Mouse (Mus musculus) kidney, adult 11 months (tissue): ENCODE measurements at regions not wholly inside any gene's neighbourhood (a gene's known extent, or its start where the extent isn't known, plus 50 kb on each side); places are given as distances from the start of the nearest gene placed in this dataset.

Experiments
- DNase-seq: peaks from one replicate; pipeline ENCODE4 v3.0.0; 2022

DNA sequence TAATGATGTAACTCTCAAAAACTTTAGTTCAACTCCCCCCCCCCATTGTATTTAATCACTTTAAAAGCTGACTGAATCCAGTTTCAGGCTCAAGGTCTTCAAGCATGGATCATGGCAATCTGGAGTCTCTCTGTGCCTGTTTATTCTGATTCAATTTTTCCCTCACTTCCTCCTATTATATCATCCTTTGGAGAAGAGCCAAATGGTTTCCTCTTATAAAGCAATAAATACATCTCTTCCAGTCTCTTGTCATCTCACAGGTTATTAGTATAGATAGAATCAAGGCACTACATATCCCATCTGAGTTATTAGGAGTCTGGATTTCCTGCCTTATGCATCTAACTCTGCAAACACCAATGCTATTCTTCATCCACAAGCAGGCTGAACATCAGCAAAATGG, 530.2 kb upstream of the Pdcd1 start:
- no peak for DNase-seq

DNA sequence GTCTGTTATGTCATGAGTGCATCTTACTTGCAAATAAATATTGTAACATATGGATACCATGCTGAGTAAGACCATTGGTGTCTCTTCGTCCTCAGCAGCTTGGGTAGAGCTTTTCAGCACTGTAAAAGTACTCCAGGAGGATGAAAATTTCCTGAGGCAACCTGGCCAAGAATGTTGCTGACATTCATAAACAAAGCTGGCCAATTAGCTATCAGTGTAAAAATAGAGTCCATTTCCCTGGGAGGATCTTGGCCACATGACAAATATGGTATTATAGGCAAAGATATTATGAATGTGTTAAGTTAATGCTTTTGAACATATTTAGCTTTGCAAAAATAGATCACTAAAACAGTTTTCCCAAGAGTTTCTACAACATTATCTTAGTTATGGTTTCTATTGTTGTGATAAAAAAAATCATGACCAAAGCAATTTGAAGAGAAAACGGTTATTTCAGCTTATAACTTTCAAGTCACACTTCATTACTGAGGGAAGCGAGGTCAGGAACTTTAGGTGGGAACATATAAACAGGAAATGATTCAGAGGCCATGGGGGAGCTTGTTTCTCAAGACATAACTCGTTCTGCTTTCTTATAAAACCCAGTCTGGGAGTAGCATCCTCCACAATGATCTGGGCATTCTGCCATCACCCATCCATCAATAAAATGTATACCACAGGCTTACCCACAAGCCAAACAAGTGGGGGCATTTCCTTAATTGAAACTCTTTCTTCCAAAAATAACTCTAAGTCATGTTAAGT, 529.5 kb upstream of the Pdcd1 start:
- no peak for DNase-seq

DNA sequence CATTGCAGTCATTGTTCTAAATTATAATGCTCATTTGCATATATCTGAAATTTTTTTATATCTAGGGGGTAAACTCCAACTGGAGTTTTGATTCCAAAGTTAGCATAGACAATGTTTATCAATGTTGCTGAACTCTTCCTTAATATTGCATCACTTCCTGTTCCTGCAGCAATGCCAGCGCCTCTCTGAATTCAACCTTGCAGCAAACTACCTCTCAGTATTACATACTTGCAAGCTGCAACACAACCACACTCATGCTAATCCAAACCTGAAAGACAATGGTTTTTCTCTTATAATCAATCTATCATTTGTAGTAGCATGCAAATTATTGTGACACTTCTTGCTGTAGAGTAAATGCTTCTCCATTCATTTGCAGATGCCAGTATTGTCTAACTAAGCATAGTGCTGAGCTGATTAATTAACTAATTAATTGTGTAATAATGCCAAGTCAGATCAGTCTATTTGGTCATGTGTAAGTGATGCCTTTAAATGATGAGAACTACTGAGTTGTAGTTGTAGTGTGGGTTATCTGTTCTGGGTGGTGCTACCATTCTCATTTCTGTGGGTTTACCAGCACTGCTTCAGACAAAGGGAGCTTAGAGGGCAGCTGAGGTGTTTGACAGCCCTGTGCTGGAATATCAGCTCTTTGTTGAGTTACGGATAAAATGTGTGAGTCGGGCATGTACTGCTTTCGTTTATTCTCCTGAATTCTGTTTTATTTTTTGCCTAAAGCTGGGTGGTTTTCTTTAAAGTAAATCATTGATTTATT, 480.6 kb upstream of the Pdcd1 start:
- no peak for DNase-seq

DNA sequence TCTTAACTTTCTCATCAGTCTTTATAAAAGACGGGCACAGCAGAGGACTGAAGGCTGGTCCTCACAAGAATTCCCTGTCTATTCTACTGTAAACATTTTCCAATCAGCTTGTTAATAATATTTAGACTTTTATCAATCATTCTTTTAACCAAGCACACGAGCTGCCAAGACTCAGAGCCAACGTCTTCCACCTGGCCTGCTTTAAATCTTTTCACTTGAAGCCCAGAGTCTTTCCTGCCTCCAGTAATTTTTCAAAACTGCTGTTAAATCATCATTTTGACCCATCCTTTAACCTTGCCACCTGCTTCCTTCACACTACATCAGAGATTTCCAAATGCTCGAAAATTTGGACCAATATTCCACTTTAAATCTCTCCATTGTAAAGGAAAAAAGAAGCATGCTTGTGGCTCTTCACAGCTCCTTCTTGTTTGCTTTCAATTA, 451.7 kb upstream of the Pdcd1 start:
- DNase-seq = no peak

DNA sequence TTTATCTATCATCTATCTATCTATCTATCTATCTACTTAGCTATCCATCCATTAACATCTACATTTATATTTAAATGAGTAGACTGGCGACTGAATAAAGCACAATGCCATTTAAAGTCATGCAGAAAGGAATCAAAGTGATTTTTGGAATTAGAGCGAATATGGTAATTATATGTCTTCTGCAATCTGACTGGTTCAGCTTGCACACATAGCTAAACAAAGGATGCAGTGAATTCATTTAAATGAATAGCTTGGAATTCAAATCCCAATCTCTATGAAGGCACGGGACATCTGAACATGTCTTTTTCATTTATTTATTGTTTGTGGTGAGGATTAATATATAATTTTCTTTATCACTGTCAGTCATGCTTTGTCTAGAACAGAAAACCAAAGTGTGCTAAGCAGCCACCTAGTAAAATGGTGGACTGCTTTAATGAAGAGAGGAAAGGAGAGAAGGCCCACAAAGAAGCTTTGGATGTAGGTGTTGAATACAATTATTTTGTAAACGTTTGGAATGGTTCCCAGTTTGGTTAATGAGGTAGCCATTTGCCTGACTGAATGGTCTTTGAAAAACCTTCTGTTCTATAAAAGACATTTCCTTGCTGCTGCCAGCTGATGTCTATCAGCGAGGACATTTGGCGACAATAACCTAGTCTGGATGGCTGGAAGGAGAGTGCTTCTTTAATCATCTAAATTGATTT, 451.2 kb upstream of the Pdcd1 start:
- no peak for DNase-seq

DNA sequence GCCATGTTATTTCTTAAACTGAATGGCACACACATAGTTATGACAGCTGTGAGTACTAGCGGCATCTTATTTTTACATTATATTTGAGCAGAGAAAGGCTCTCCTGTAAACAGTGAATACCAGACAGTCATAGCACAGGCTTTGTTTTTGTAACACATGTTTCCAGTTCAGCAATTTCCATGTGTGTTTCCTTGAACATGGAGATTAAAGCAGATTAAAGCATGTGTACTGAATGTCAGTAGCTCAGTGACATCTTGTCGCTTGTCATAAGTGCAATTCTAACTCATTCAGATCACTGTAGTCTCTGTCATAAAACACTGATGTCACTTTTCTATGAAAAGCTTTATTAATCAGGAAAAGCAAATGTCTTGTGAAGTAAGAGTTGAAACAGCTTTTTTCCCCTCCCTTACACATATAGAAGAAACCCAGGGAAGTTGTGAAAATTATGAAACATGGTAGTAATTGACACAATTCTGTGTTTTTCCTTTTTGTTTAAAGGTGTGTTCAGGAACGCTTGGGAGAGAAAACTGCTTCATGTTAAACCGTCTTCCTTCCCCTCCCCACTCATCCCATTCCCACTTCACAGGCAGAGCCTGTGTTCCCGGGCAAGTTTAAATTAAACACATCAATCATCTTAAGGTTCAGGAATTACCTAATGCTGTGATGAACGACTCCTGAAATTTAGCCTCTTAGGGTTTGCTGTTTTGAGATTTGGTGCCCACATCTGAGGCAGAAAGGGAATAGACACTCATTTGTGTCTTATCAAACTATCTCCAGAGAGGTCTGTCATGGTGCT, 449.9 kb upstream of the Pdcd1 start:
- DNase-seq = no peak

DNA sequence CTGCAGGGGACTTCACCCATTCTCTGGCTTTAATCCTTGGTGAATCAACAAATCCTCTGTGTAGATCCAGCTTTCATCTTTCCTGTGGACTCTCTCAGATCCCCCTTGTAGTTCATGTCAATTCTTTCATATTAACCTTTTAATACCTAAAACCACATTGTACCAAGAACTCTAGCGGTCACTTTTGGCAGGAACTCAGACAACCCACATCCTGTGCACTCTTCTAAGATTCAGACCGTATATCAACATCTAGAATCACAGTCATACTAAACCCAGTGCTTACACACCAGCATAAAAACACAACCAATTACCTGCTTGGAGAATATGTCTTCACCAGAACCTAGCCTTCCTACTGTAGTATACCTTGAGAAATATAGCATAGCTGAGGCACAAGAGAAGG, 444.6 kb upstream of the Pdcd1 start:
- DNase-seq = no peak

DNA sequence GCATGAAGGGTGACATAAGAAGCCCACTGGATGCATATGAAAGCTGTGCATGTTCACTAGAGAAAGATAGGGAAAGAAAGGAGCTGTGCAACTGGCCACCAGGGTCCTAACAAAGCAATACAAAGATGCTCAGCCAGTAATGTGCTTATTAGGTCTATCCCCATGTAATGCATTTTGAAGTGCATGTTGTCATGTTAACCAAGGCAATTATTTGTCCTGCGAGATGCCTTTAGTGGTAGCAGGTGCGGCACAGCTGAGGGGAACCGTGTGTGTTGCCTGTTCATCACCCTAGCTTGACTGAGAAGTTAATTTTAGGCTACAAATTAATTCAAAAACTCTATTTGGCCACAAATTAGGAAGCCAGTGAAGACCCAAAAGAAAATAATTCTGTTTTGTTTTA, 444.0 kb upstream of the Pdcd1 start:
- DNase-seq = no peak

DNA sequence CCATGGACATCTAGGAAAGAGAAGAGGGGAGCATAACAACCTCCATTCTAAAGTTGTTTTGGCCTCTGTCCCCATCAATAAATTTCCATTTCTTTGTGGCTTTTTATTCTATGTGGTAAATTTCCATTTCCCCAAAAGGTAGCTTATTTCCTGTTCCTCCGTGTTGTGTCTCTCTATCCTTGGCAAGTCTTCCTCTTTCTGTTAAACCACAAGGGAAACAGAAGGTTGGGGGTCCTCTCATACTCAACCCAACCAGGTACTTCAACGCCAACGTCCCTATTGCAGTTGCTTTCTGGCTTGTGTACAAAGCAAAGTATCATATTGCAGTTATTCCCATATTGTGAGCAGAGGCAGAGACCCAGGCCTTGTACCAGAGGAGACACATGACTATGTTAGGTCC, 434.7 kb upstream of the Pdcd1 start:
- no peak for DNase-seq

DNA sequence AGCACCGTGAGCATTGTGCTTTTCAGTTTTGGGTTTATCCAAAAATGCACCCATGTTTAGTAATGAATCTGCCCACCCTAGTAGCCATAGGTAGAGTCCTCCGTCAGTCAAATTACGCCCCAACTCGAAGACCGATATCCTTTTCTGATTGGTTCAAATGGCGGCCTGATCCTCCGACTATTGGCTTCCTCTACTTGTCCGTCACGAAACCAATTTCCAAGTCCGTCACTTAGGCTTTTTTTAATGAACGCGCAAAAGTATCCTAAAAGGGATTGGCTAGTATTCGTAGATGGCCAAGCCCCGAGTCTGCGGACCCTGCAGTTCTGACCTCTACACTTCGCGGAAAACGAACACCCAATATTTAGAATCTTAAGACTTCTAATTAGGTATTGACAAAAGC, 417.5 kb upstream of the Pdcd1 start:
- peak; percentile 60 for DNase-seq

DNA sequence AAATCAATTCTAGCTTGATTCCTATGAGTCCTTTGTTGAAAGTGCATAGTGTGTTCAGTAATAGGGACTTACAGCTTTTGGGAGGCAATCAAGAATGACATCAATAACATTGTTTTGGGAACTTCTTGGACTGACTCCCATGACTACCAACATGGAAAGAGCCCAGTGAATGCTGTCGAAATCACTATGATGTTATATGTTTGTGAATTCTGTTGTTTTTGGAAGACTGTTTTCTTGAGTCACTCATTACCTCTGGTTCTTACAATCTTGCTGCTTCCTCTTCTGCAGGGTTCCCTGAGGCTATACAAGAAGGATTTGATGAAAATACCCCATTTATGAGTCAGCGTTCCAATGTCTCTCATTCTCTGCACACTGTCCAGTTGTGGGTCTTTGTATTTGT, 371.4 kb upstream of the Pdcd1 start:
- DNase-seq = no peak

DNA sequence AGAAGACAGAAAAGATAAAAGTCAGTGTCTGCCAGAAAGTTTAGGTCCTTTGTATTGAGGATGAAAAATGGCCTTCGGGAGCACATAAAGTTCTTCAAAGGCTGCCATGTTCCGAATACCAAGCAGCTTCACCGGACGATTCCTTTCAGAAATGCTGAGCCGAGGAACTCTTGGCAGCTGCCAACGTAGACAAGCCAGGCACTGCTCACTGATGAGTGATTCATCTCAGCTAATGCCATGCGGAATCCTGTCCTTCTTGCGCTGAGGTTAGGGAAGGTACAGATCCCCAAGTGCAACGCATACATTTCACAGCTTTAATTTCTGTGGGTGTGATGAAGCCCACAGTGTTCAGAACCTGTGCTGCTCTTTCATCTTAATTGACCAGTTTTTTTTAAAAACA, 360.7 kb upstream of the Pdcd1 start:
- DNase-seq = no peak

DNA sequence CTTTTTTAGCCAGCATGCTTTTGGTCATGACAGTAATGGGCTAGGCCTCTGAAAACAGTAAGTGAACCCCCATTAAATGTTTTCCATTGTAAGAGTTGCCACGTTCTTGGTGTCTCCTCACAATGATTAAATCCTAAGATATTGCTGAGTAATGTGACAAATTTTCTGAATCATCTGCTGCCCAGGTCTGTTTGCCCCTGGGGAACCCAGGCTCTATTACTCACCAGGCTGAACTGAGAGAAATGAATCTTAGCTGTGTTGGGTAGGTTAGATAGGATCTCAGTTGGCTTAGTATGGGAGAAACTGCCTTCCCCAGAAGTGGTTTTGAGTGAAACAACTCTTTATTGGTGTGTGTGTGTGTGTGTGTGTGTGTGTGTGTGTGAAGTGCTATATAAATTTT, 314.3 kb upstream of the Pdcd1 start:
- DNase-seq = no peak

DNA sequence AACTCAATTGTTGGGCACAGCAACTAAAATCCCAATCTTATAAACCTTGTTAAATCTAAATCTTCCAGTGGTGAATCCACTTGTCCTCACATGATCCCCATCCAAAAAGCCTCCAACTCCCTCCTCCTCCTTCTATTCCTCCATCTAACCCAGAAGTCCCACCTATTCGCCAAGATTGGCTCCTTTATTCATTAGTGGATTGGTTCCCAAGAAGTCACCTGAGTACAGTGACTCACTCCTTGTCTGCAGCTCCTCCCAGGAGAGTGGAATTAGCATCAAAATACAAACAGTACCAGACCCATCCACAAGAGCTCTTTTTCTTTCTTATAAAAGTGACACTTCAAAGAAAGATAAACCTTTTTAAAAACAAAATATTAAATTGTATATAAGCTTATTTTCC, 304.6 kb upstream of the Pdcd1 start:
- no peak for DNase-seq

DNA sequence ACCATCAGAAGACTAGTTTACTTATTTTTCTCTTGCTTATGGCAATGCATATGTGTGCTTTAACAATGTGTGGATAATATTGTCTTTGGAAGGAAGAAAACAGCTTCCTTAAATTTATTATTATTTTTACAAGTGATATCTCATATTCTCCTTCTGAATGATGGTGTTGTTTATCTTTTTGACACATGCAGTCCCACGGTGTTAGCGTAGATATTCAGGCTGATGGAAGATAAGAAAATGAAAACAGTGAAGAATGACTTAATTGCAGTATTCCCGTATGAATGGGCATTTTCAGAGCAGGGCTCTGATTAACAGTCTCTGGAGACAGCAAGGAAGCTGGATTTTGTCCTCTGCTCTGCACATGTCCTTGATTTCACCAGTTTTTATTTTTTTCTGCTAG, 303.5 kb upstream of the Pdcd1 start:
- DNase-seq = no peak

DNA sequence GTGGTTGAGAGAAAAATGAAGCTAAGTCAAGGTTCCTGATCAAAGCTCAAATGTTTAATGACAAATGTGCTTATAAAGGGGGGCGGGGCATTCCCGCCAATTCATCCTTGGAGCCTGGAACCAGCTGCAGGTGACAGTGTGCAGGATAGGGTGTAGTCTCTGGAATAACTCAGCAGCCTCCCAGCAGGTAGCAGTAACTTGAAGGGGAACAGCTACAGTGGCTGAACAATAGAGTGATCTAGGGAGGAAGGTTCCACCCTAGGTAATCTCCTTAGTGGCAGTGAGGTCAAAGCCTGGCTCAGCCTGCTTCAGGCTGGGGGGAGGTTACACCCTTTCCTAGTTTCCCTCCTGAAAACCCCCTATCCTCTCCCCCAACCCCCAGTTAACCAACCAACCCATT, 290.2 kb upstream of the Pdcd1 start:
- no peak for DNase-seq

DNA sequence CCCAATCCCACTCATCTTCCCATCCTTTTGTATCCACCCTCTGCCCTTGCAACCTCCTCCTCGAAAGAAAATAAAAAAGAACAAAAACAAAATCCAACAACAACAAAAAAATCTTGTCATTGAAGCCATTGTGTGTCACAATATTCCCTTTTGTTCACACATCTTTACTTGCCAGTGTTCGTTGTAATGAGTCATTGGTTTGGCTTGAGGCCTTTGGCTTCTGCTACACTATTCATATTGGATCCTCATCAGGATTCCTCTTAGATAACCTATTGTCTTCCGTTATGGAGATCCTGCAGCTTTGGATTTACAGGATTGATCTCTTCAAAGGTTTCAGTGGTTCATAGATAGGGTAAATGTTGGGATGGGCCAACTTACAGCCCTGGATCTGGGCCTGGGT, 288.9 kb upstream of the Pdcd1 start:
- no peak for DNase-seq

DNA sequence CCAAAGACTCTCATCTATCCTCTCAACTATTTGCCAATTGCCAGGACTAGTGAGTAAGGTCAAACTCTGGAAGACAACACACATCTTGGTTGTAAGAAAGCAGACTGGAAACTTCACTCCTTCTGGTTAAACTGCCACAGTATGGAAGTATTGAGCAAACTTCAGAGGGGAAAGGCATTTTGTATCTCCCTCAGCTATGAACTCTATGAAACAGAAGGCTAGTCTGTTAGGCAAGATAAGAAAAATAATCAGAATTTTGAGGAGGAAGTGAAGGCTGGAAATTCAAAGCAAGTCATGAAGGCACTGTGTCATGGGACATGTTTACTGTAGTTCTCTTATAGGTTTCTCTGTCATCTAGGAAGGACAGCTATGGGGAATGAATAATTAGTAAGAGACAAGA, 265.7 kb upstream of the Pdcd1 start:
- no peak for DNase-seq

DNA sequence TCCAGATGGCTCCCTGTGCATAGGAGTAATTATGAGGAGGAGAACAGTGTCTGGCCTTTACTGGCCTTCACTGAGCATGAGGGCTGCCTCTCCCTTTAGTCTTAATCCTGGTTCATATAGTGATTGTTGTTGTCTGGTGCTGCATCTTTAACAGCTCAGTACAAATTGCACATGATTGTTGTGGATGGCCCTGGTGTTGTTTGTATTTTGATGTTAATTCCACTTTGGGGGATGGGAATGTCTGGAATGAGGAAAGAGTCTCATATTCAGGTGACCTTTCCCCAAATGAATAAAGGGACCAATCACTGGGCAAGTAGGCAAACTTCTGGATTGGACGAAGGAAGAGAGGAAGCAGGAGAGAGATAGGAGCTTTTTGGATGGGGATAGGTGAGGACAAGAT, 246.0 kb upstream of the Pdcd1 start:
- DNase-seq = no peak

DNA sequence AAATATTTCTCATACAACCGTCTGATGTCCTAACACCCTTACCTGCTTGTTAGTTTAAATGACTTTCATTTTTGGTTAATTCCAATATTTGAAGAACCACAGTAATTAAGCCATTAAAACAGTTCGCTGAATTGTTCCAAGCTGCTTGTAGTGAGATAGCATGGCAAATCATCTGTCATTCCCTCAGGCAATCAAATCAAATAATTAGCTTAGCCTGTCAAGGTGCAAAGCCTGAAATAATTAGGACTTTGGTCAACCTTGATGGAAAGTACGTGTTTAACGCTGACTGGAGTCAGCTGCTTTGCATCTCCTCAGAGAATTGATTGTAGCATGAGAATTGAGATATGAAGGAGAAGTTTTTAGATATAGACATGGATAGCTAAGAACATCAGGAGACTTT, 220.2 kb upstream of the Pdcd1 start:
- DNase-seq = no peak

DNA sequence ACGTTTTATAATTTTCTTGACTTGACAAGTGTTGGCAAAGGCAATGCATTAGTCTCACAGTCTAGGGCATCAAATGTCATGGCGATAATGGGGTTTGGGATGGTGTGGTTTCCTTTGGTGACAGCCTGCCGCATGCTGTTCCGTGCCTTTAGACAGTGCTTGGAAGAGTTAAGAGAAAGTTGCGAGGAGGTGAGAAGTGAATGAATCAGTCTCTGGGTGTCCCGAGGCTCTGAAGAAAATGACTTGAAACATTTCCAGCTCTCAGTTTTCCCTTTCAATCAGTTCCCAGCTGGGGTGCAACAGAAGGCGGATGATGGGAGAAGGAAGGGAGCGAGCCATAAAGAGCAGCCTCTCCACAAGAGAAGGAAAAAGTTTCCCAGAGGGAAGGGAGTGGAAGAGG, 211.0 kb upstream of the Pdcd1 start:
- DNase-seq = no peak

DNA sequence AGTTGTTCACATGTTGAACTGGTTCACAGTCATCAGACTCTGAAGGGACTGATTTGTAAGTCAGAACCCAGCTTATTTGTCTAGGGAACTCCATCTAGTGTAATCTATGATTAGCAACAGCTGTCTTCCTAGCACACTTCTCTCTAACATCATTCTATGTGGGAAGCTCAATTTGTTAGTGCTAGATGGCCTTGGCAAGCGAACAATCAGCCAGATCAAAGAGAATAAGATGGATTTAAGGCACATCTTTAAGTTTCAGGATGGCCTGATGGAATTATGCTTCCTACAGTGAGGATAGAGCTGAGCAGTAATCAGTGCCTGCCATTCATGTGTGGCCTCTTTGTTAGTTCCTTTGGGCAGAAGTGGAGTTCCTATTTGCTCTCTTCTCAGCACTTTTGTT, 183.1 kb upstream of the Pdcd1 start:
- no peak for DNase-seq

DNA sequence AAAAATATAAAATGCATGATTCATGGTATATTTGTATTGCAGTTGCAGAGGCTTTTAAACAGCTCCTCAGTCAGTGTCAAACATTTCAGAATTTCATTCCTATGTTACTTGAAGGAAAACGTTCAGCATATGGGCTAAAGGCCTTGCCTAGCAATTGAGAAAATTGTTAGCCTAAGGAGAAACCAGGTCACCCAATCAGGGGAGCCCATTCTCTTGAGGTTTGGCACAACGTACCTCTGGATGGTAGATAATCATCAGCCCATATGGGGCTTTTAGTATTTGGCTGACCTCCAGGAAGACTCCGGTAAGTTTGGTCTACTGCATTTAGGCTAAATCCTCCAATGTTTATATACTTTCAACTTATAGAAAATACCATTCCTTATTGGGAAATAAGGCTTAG, 168.7 kb upstream of the Pdcd1 start:
- no peak for DNase-seq
